Mouse (Mus musculus): ENCODE results near the gene Parp1. TPM values are rescaled to one million over a fixed set of nuclear protein-coding genes. Genes with fewer than 3 reads are reported as not detected.
"Not testable (repeated sequence)": the region's sequence is repeated elsewhere in the genome, so short reads cannot be mapped to it uniquely, and the experiment has no call there.

Gene Parp1
- polyA plus RNA-seq, 1 experiment from 2014 or later = 165 TPM

- Histone ChIP-seq H3K4me3 (ENCODE audit: low read length) (no peak overlapping the region), H3K27ac (ENCODE audit: low read length) (no peak overlapping the region), H3K4me2 (replicated peaks; ENCODE audit: low read depth, low read length) (no peak overlapping the region), H3K36me3 (ENCODE audit: insufficient read depth, low read length) (no peaks in the 10 kb centered on the region), H3K27me3 (ENCODE audit: insufficient read depth, low read length) (no peaks in the 10 kb centered on the region), H3K9me3 (ENCODE audit: low read length) (peaks cover 1% of the 10 kb centered on the region), H3K4me1 (ENCODE audit: insufficient read depth, low read length) (no peaks in the 10 kb centered on the region), H3K9ac (replicated peaks; ENCODE audit: low read length) (no peak overlapping the region)
- ATAC-seq (ENCODE audit: low FRiP score, low TSS enrichment) = no peak
- 94% methylated on average over 3 of the region's 3 CpGs for WGBS
Observed at GRCm38 (mm10) chr1:180616762-180617161, 48.0 kb downstream of the Parp1 start.

DNA sequence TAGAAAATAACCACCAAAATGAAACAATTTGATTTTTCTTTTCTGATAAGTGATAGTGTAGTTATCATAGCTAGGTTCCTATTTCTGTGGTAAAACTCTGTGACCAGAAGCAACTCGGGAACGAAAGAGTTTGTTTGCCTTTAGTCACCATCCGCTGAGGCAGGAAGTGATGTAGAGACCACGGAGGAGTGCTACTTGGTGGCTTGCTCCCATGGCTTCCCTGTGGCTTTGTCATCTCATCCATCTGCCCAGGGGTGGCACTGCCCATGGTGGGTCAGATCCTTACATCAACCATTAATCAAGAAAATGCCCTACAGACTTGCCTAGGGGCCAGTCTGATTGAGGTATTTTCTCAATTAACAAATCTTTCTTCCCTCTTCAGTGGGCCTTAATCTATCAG is 53.7 kb downstream of the Parp1 start:
- H3K4me1 ChIP-seq (ENCODE audit: insufficient read depth, low read length) = 0 out of 2 replicates have a peak, but pooled peaks cover 5% of the 10 kb centered on the region
- no peaks in the 10 kb centered on the region for H3K36me3 ChIP-seq (ENCODE audit: insufficient read depth, low read length)
- 77% methylated on average over 4 of the region's 4 CpGs for WGBS
- no peak overlapping the region for H3K27ac ChIP-seq (ENCODE audit: low read length)
- no peak overlapping the region for H3K9ac ChIP-seq (replicated peaks; ENCODE audit: low read length)
- no peak for ATAC-seq (ENCODE audit: low FRiP score, low TSS enrichment)
- H3K4me2 ChIP-seq (replicated peaks; ENCODE audit: low read depth, low read length) = no peak overlapping the region
- H3K4me3 ChIP-seq (ENCODE audit: low read length) = no peak overlapping the region
- peaks cover 6% of the 10 kb centered on the region for H3K9me3 ChIP-seq (ENCODE audit: low read length)
- no peaks in the 10 kb centered on the region for H3K27me3 ChIP-seq (ENCODE audit: insufficient read depth, low read length)

- no peaks in the 10 kb centered on the region for H3K27me3 ChIP-seq (ENCODE audit: insufficient read depth, low read length)
- no peak overlapping the region for H3K4me2 ChIP-seq (replicated peaks; ENCODE audit: low read depth, low read length)
- H3K4me3 ChIP-seq (ENCODE audit: low read length) = no peak overlapping the region
- no peak overlapping the region for H3K27ac ChIP-seq (ENCODE audit: low read length)
- no peak overlapping the region for H3K9ac ChIP-seq (replicated peaks; ENCODE audit: low read length)
- no peaks in the 10 kb centered on the region for H3K36me3 ChIP-seq (ENCODE audit: insufficient read depth, low read length)
- 93% methylated on average over 2 of the region's 2 CpGs for WGBS
- peaks cover 8% of the 10 kb centered on the region for H3K9me3 ChIP-seq (ENCODE audit: low read length)
- 0 out of 2 replicates have a peak, but pooled peaks cover 5% of the 10 kb centered on the region for H3K4me1 ChIP-seq (ENCODE audit: insufficient read depth, low read length)
- no peak for ATAC-seq (ENCODE audit: low FRiP score, low TSS enrichment)
Observed at GRCm38 (mm10) chr1:180623911-180624310, 55.2 kb downstream of the Parp1 start.

DNA sequence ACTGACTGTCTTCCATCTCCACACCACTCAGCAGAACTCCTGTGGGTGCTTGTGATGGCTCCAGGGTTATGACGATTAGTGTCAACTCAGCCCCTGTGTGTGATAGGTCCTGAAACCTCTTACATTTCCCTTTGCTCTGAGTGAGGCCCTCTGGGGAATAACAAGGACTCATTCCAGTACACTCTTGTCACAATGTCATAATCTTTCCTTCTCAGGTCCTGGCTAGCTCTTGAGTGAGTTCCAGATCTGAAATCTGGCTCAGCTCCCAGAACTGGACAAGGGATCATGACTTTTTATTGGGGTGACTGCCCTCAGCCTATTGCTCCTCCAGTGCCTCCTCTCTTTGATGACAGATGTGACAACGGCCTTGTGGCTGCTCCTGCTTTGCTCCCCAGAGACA is 57.4 kb downstream of the Parp1 start:
- 37% methylated on average over 2 of the region's 2 CpGs for WGBS
- H3K27me3 ChIP-seq (ENCODE audit: insufficient read depth, low read length) = no peaks in the 10 kb centered on the region

DNA sequence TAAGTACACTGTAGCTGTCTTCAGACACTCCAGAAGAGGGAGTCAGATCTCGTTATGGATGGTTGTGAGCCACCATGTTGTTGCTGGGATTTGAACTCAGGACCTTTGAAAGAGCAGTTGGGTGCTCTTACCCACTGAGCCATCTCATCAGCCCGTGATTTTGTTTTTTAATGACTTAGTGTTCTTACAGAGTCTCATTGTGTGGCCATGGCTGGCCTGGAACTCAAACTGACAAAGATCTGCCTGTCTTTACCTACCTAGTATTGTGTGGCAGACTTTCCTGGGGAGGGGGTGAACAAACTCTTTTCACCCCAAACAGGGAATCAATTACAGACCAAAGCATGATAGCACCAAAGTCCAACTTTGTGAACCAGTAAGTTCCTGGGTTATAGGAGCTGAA is 69.1 kb downstream of the Parp1 start:
- not testable (repeated sequence) for H3K4me3 ChIP-seq (ENCODE audit: low read length); H3K9ac ChIP-seq (replicated peaks; ENCODE audit: low read length); H3K4me2 ChIP-seq (replicated peaks; ENCODE audit: low read depth, low read length); H3K27ac ChIP-seq (ENCODE audit: low read length); ATAC-seq (ENCODE audit: low FRiP score, low TSS enrichment); H3K36me3 ChIP-seq (ENCODE audit: insufficient read depth, low read length); H3K27me3 ChIP-seq (ENCODE audit: insufficient read depth, low read length); H3K9me3 ChIP-seq (ENCODE audit: low read length)
- 93% methylated on average over 2 of the region's 2 CpGs for WGBS
- peaks cover 23% of the 10 kb centered on the region for H3K4me1 ChIP-seq (ENCODE audit: insufficient read depth, low read length)

More for the DNA sequence above, 57.4 kb downstream of the Parp1 start:
- no peak overlapping the region for H3K9ac ChIP-seq (replicated peaks; ENCODE audit: low read length)
- peaks cover 8% of the 10 kb centered on the region for H3K9me3 ChIP-seq (ENCODE audit: low read length)
- H3K4me1 ChIP-seq (ENCODE audit: insufficient read depth, low read length) = 0 out of 2 replicates have a peak, but pooled peaks cover 5% of the 10 kb centered on the region
- no peak overlapping the region for H3K4me2 ChIP-seq (replicated peaks; ENCODE audit: low read depth, low read length)
- no peak overlapping the region for H3K27ac ChIP-seq (ENCODE audit: low read length)
- peak; percentile 71 for ATAC-seq (ENCODE audit: low FRiP score, low TSS enrichment)
- no peak overlapping the region for H3K4me3 ChIP-seq (ENCODE audit: low read length)
- H3K36me3 ChIP-seq (ENCODE audit: insufficient read depth, low read length) = no peaks in the 10 kb centered on the region

- 39% methylated on average over 10 of the region's 10 CpGs for WGBS
- no peak for ATAC-seq (ENCODE audit: low FRiP score, low TSS enrichment)
- H3K27me3 ChIP-seq (ENCODE audit: insufficient read depth, low read length) = no peaks in the 10 kb centered on the region
Observed at GRCm38 (mm10) chr1:180639416-180640401, 71.0 kb downstream of the Parp1 start.

GRCm38 (mm10) chr1:180640605-180641125 is 71.9 kb downstream of the Parp1 start:
- H3K4me1 ChIP-seq (ENCODE audit: insufficient read depth, low read length) = peaks cover 30% of the 10 kb centered on the region
- H3K4me3 ChIP-seq (ENCODE audit: low read length) = peak overlapping the region; percentile 99
- H3K4me2 ChIP-seq (replicated peaks; ENCODE audit: low read depth, low read length) = peak overlapping the region; percentile 68
- under 1% methylated on average over 61 of the region's 61 CpGs for WGBS
- H3K27ac ChIP-seq (ENCODE audit: low read length) = peak overlapping the region; percentile 94
- H3K27me3 ChIP-seq (ENCODE audit: insufficient read depth, low read length) = no peaks in the 10 kb centered on the region
- peak; percentile 60 for ATAC-seq (ENCODE audit: low FRiP score, low TSS enrichment)
- H3K9ac ChIP-seq (replicated peaks; ENCODE audit: low read length) = peak overlapping the region; percentile 99
- H3K36me3 ChIP-seq (ENCODE audit: insufficient read depth, low read length) = 0 out of 2 replicates have a peak, but pooled peaks cover 4% of the 10 kb centered on the region
- H3K9me3 ChIP-seq (ENCODE audit: low read length) = no peaks in the 10 kb centered on the region

More at GRCm38 (mm10) chr1:180639416-180640401, 71.0 kb downstream of the Parp1 start:
- Histone ChIP-seq H3K36me3 (ENCODE audit: insufficient read depth, low read length) (0 out of 2 replicates have a peak, but pooled peaks cover 4% of the 10 kb centered on the region), H3K9me3 (ENCODE audit: low read length) (no peaks in the 10 kb centered on the region), H3K4me2 (replicated peaks; ENCODE audit: low read depth, low read length) (peak overlapping the region; percentile 68), H3K4me1 (ENCODE audit: insufficient read depth, low read length) (peaks cover 30% of the 10 kb centered on the region), H3K27ac (ENCODE audit: low read length) (peak overlapping the region; percentile 94), H3K4me3 (ENCODE audit: low read length) (peak overlapping the region; percentile 99), H3K9ac (replicated peaks; ENCODE audit: low read length) (peak overlapping the region; percentile 99)

- H3K27ac ChIP-seq (ENCODE audit: low read length) = peak within 1 kb of the TSS; percentile 94
- no peaks in the 10 kb centered on the region for H3K27me3 ChIP-seq (ENCODE audit: insufficient read depth, low read length)
- no peaks in the 10 kb centered on the region for H3K9me3 ChIP-seq (ENCODE audit: low read length)
- H3K36me3 ChIP-seq (ENCODE audit: insufficient read depth, low read length) = 0 out of 2 replicates have a peak, but pooled peaks cover 4% of the 10 kb centered on the region
- peak within 1 kb of the TSS; percentile 79 for H3K4me2 ChIP-seq (replicated peaks; ENCODE audit: low read depth, low read length)
- peaks cover 34% of the 10 kb centered on the region for H3K4me1 ChIP-seq (ENCODE audit: insufficient read depth, low read length)
- under 1% methylated on average over 46 of the region's 47 CpGs for WGBS
- peak; percentile 92 for ATAC-seq (ENCODE audit: low FRiP score, low TSS enrichment)
- peak within 1 kb of the TSS; percentile 99 for H3K4me3 ChIP-seq (ENCODE audit: low read length)
- H3K9ac ChIP-seq (replicated peaks; ENCODE audit: low read length) = peak within 1 kb of the TSS; percentile 99
Observed at GRCm38 (mm10) chr1:180641137-180641517, 72.4 kb downstream of the Parp1 start, which contains the start of gene Lin9. Lin9 (plus strand) TSS chr1:180641150.

- H3K4me3 ChIP-seq (ENCODE audit: low read length) = peak overlapping the region; percentile 99
- no peaks in the 10 kb centered on the region for H3K9me3 ChIP-seq (ENCODE audit: low read length)
- ATAC-seq (ENCODE audit: low FRiP score, low TSS enrichment) = peak; percentile 68
- H3K4me2 ChIP-seq (replicated peaks; ENCODE audit: low read depth, low read length) = peak overlapping the region; percentile 79
- peak overlapping the region; percentile 94 for H3K27ac ChIP-seq (ENCODE audit: low read length)
- H3K36me3 ChIP-seq (ENCODE audit: insufficient read depth, low read length) = 0 out of 2 replicates have a peak, but pooled peaks cover 4% of the 10 kb centered on the region
- no peaks in the 10 kb centered on the region for H3K27me3 ChIP-seq (ENCODE audit: insufficient read depth, low read length)
- WGBS = 3% methylated on average over 46 of the region's 50 CpGs
- H3K4me1 ChIP-seq (ENCODE audit: insufficient read depth, low read length) = peaks cover 39% of the 10 kb centered on the region
- peak overlapping the region; percentile 99 for H3K9ac ChIP-seq (replicated peaks; ENCODE audit: low read length)
Observed at GRCm38 (mm10) chr1:180641518-180642227, 72.9 kb downstream of the Parp1 start.

All from kidney, embryonic 16.5 days (tissue).